Mouse (Mus musculus): ENCODE measurements at regions not wholly inside any gene's neighbourhood (a gene's known extent, or its start where the extent isn't known, plus 50 kb on each side); places are given as distances from the start of the nearest gene placed in this dataset.

GRCm38 (mm10) chr2:144157343-144157742, 113.1 kb upstream of the Mgme1 start:
- no peak for TF ChIP-seq CTCF (IDR thresholded peaks at IDR 0.05; ENCODE audit: extremely low read depth, insufficient read length, insufficient replicate concordance, low read depth, low read length)
- TF ChIP-seq POLR2A (IDR thresholded peaks at IDR 0.05; ENCODE audit: low read depth, low read length): no peak

All from small intestine, adult 2 months (tissue).